Mouse (Mus musculus): ENCODE data around the gene Cln6. TPM values are rescaled to one million over a fixed set of nuclear protein-coding genes. Genes with fewer than 3 reads are reported as not detected.
A peak's percentile ranks its signal among the peaks of the same experiment; 100 is the strongest.
"Not testable (repeated sequence)": the region's sequence is repeated elsewhere in the genome, so short reads cannot be mapped to it uniquely, and the experiment has no call there.

Gene Cln6
- polyA plus RNA-seq (2015; fragmentation: Nextera tagmentation; extraction: Ambion mirVana), result 20.3 and 21.3 TPM in 2 replicates

GRCm38 (mm10) chr9:62838506-62839171 is at the start of gene Cln6:
Cln6 (plus strand) TSS chr9:62838785.
- Histone ChIP-seq H3K9me3 (no peaks in the 10 kb centered on the region), H3K36me3 (no peaks in the 10 kb centered on the region), H3K4me3 (peak within 1 kb of the TSS; percentile 71), H3K4me1 (peaks cover 29% of the 10 kb centered on the region), H3K27me3 (no peaks in the 10 kb centered on the region), H3K9ac (peak within 1 kb of the TSS; percentile 93), H3K27ac (peak within 1 kb of the TSS; percentile 85), H3K4me2 (replicated peaks) (peak within 1 kb of the TSS; percentile 90)
- ATAC-seq (ENCODE audit: low FRiP score, low read depth), result peak; percentile 92
- WGBS, result under 1% methylated on average over 46 of the region's 48 CpGs

DNA sequence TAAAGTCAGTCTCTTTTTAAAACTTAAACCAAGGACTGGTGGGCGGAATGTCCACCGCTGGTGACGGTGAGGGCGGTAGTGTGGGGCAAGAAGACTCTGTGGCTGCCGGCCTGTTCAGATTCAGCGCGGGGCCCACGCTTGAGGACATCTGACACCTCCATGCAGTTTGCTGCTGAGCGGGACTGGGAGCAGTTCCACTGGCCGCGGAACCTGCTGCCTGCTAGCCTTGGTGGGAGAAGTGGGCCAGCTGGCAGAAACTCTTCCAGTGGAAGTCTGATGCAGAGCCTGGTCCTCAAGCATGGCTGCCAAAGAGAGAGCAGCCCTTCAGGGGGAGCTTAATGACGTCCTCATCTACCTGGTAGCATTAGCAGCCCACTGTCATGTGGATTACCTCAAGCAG is 48.7 kb upstream of the Cln6 start:
- no peak overlapping the region for H3K4me2 ChIP-seq (replicated peaks)
- WGBS, result 83% methylated on average over 12 of the region's 12 CpGs
- H3K9me3 ChIP-seq, result no peaks in the 10 kb centered on the region

DNA sequence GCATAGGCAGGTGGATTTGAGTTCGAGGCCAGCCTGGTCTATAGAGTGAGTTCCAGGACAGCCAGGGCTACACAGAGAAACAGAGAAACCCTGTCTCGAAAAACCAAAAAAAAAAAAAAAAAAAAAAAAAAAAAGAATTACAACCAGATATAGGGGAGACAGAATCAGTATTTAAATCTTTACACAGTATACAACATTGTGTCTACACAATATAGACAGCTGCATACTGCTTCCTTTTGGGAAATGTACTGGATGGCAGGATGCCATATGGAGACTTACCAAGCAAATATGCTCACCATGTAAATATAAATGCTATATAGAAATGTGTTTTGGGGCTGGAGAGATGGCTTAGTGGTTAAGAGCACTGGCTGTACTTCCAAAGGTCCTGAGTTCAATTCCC is 39.4 kb upstream of the Cln6 start:
- not testable (repeated sequence) for H3K9me3 ChIP-seq, H3K27me3 ChIP-seq

More for the DNA sequence above, 48.7 kb upstream of the Cln6 start:
- peaks cover 18% of the 10 kb centered on the region for H3K36me3 ChIP-seq
- H3K4me1 ChIP-seq, result 0 out of 2 replicates have a peak, but pooled peaks cover 3% of the 10 kb centered on the region
- no peaks in the 10 kb centered on the region for H3K27me3 ChIP-seq
- no peak overlapping the region for H3K9ac ChIP-seq
- ATAC-seq (ENCODE audit: low FRiP score, low read depth), result no peak
- H3K4me3 ChIP-seq, result no peak overlapping the region
- H3K27ac ChIP-seq, result no peak overlapping the region

DNA sequence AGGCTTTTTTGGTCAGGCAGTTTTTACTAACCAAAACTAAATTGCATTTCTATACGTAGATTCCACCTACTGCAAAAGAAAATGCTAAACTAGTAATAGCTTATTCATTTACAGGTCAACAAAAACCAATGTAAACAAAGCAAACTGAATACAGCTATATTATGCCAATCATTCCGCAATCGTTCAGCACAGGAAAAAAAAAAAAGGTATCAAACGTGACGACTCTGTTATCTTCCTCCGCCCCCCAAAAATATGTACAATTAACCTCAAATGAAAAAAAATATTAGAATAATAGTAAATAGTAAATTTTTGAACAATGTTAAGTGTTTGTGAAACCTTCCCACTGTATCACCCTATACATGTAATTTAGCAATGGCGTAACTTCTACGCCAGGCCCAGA is 28.5 kb upstream of the Cln6 start:
- H3K4me2 ChIP-seq (replicated peaks), result peak overlapping the region; percentile 92
- WGBS, result 14% methylated on average over 8 of the region's 8 CpGs

More for the DNA sequence above, 39.4 kb upstream of the Cln6 start:
- H3K4me2 ChIP-seq (replicated peaks); ATAC-seq (ENCODE audit: low FRiP score, low read depth); H3K4me3 ChIP-seq; H3K27ac ChIP-seq; H3K4me1 ChIP-seq; H3K9ac ChIP-seq: not testable (repeated sequence)
- WGBS, result 88% methylated on average over 2 of the region's 2 CpGs
- H3K36me3 ChIP-seq, result peaks cover 41% of the 10 kb centered on the region

GRCm38 (mm10) chr9:62810543-62811515 is 27.8 kb upstream of the Cln6 start:
- Histone ChIP-seq H3K4me2 (replicated peaks) (peak overlapping the region; percentile 92), H3K36me3 (no peaks in the 10 kb centered on the region), H3K27me3 (no peaks in the 10 kb centered on the region), H3K27ac (peak overlapping the region; percentile 96), H3K4me3 (peak overlapping the region; percentile 85), H3K4me1 (peaks cover 30% of the 10 kb centered on the region), H3K9ac (peak overlapping the region; percentile 91), H3K9me3 (no peaks in the 10 kb centered on the region)
- ATAC-seq (ENCODE audit: low FRiP score, low read depth), result peak; percentile 72
- WGBS, result under 1% methylated on average over 57 of the region's 58 CpGs

More for the DNA sequence above, 28.5 kb upstream of the Cln6 start:
- Histone ChIP-seq H3K27ac (no peak overlapping the region), H3K4me1 (peaks cover 30% of the 10 kb centered on the region), H3K27me3 (no peaks in the 10 kb centered on the region), H3K36me3 (no peaks in the 10 kb centered on the region), H3K9ac (peak overlapping the region; percentile 91), H3K4me3 (peak overlapping the region; percentile 85), H3K9me3 (no peaks in the 10 kb centered on the region)
- no peak for ATAC-seq (ENCODE audit: low FRiP score, low read depth)

- ATAC-seq (ENCODE audit: low FRiP score, low read depth), result peak; percentile 91
- under 1% methylated on average over 65 of the region's 68 CpGs for WGBS
- Histone ChIP-seq H3K36me3 (no peaks in the 10 kb centered on the region), H3K4me2 (replicated peaks) (peak within 1 kb of the TSS; percentile 92), H3K9ac (peak within 1 kb of the TSS; percentile 91), H3K27me3 (no peaks in the 10 kb centered on the region), H3K4me3 (peak within 1 kb of the TSS; percentile 85), H3K9me3 (no peaks in the 10 kb centered on the region), H3K27ac (peak within 1 kb of the TSS; percentile 96), H3K4me1 (peaks cover 30% of the 10 kb centered on the region)
Observed at GRCm38 (mm10) chr9:62811516-62812121, 27.0 kb upstream of the Cln6 start, which contains the start of gene Fem1b. Fem1b (minus strand) TSS chr9:62811934.

GRCm38 (mm10) chr9:62812216-62813049 is 26.2 kb upstream of the Cln6 start:
- 16% methylated on average over 14 of the region's 14 CpGs for WGBS
- no peaks in the 10 kb centered on the region for H3K27me3 ChIP-seq
- H3K4me1 ChIP-seq, result peaks cover 30% of the 10 kb centered on the region
- H3K4me2 ChIP-seq (replicated peaks), result peak overlapping the region; percentile 92
- H3K36me3 ChIP-seq, result no peaks in the 10 kb centered on the region
- peak overlapping the region; percentile 91 for H3K9ac ChIP-seq
- ATAC-seq (ENCODE audit: low FRiP score, low read depth), result no peak
- H3K4me3 ChIP-seq, result peak overlapping the region; percentile 85
- peak overlapping the region; percentile 96; the same call in 1 of the 2 replicates for H3K27ac ChIP-seq
- H3K9me3 ChIP-seq, result no peaks in the 10 kb centered on the region

DNA sequence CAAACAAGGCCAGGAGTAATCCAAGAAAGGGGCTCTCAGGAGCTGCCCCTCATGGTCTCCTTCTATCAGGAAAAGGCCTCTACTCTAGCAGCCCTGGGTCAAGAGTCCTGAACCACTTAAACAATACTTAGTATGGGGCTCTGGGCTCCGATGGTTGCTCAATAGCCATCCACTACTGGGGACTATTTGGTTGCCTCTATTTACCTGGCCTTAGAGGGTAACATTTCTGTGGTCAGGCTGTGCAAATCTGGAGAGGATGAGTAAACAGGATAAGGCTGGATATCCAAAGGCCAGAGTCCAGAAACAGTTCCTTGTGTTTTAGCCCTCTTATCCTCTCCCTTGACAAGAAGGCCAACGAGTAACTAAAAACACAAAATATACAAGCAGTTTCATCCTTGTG is 23.8 kb upstream of the Cln6 start:
- 82% methylated on average over 2 of the region's 2 CpGs for WGBS
- H3K4me1 ChIP-seq, result peaks cover 15% of the 10 kb centered on the region

DNA sequence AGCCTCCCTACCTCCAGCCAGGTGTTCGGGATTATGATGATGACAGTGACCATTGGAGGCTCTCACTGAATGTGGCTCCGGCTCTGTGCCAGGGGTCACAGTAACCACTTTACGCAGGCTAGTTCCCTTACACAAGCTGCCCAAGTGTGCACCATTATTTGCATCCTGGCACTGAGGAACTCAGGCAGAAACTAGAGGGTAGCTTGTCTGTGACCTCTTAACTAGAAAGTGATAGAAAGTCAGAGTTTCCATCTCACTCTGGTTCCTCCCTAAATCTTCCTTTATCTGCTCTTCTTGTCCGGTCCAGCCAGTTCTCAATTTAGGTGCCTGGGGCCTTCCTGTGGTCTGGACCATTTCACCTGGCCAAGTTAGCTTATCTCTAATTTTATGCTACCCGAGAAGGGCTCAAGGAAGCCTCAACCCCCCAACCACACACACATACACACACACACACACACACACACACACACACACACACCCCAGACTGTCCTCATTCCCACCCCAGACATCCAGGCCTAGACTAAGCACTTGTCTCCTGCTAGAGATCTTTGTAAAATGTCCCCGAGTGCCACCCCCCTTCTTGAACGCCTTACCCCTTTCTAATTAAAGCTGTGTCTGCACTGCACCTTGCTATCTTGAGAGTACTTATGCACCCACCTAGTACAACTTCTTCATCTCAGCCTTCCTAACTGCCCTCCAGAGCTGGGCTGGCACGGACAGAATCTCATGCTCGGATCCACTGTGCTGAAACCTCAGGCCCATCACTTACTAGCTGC is 22.1 kb upstream of the Cln6 start:
- H3K27ac ChIP-seq, result peak overlapping the region; percentile 52; the same call in 1 of the 2 replicates
- no peak overlapping the region for H3K9ac ChIP-seq
- no peaks in the 10 kb centered on the region for H3K27me3 ChIP-seq
- H3K4me2 ChIP-seq (replicated peaks), result no peak overlapping the region
- H3K36me3 ChIP-seq, result no peaks in the 10 kb centered on the region
- H3K4me1 ChIP-seq, result peaks cover 7% of the 10 kb centered on the region
- ATAC-seq (ENCODE audit: low FRiP score, low read depth), result no peak
- 78% methylated on average over 9 of the region's 9 CpGs for WGBS
- no peak overlapping the region for H3K4me3 ChIP-seq
- no peaks in the 10 kb centered on the region for H3K9me3 ChIP-seq

More for the DNA sequence above, 23.8 kb upstream of the Cln6 start:
- no peak for ATAC-seq (ENCODE audit: low FRiP score, low read depth)
- H3K4me2 ChIP-seq (replicated peaks), result no peak overlapping the region
- H3K9me3 ChIP-seq, result no peaks in the 10 kb centered on the region
- H3K4me3 ChIP-seq, result no peak overlapping the region
- no peaks in the 10 kb centered on the region for H3K36me3 ChIP-seq
- H3K27ac ChIP-seq, result no peak overlapping the region
- H3K9ac ChIP-seq, result no peak overlapping the region
- no peaks in the 10 kb centered on the region for H3K27me3 ChIP-seq

DNA sequence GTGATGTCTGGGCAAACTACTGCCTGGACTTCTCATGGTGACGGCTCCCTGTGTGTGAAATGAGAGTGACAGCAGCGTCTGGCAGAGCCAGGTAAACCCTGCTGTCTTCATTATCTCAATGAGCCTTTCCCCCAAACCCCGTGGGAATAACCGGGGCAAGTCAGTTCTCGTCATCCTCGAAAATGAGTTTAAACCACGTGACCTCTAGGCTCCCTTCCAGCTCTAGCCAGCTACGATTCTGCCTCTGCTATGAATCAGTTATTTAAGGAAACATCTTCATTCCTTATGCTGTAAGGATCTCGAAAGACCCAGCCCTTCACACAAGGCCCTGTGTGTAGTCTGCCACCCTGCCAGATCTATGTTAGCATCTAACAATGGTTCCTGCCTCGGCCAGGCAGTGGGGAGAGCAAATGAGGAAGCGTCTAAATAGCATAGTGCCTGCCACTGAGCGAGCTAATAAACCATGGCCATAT is 21.4 kb upstream of the Cln6 start:
- 60% methylated on average over 12 of the region's 12 CpGs for WGBS
- H3K36me3 ChIP-seq, result no peaks in the 10 kb centered on the region
- H3K4me2 ChIP-seq (replicated peaks), result no peak overlapping the region
- H3K4me1 ChIP-seq, result peaks cover 6% of the 10 kb centered on the region
- no peak overlapping the region for H3K4me3 ChIP-seq
- H3K27me3 ChIP-seq, result no peaks in the 10 kb centered on the region
- H3K27ac ChIP-seq, result peak overlapping the region; percentile 12; the same call in 1 of the 2 replicates
- peaks cover 3% of the 10 kb centered on the region; the same call in 1 of the 2 replicates for H3K9me3 ChIP-seq
- ATAC-seq (ENCODE audit: low FRiP score, low read depth), result no peak
- H3K9ac ChIP-seq, result no peak overlapping the region

All from limb, embryonic 13.5 days (tissue).